Mouse (Mus musculus): ENCODE results near the gene Mylpf. TPM values are rescaled to one million over a fixed set of nuclear protein-coding genes. Genes with fewer than 3 reads are reported as not detected.
A peak's percentile ranks its signal among the peaks of the same experiment; 100 is the strongest.

Mylpf gene
- 10.7 and 12.3 TPM in 2 replicates for polyA plus RNA-seq (2012; rRNA removed)

DNA sequence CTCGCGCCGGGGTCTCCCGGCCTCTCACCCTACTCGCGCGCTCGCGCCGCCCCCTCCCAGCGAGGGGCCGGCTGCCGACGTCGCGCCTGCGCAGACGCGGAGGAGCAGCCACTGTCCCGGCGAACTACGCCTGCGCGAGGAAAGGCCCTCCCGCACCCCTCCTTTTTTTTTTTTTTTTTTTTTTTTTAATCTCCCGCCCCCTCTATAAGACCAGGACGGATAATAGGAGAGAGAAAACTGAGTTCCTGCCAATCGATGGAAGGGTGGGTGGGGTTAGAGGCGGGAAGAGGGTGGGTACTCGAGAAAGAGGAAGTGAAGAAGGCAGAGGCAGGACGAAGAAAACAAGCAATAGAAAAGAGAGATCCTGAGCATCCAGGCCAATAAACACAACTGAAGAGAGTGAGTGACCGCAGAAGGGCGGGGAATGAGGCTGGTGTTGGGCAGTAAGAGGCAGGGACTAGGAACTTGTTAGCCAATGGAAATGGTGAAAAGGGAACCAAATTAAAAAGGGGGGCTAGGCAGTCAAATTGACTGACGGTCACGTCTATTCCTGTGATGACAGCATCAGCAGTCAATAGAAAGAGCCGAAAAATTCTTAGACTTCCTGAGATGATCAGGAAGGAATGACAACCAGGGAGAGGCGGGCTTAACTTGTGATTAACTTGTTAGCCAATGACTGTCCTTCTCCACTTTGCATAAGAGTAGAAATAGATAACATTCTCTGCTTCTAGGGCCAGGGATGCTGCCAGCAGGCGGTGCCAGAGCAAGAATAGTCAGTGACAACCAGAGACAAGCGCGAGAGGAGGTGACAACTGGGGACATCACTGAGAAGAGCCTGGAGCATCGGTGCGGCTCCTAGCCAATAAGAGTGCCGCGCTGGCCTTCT is at the start of gene Mylpf:
Gene Mylpf, plus strand, starts transcription at position 338 of the 886 bp plus-strand sequence.
- peak; percentile 93 for DNase-seq
- TF ChIP-seq CTCF (IDR thresholded peaks at IDR 0.05; ENCODE audit: borderline replicate concordance, control insufficient read depth, extremely low read depth, insufficient read depth, low read length, poor library complexity) = peak; percentile 52; the same call in 1 of the 2 replicates
- no peak for TF ChIP-seq POLR2A (IDR thresholded peaks at IDR 0.05; ENCODE audit: control insufficient read depth, extremely low read depth, insufficient read depth, low read length, poor library complexity)
- under 1% methylated on average over 44 of the region's 44 CpGs for WGBS
- H3K36me3 ChIP-seq (ENCODE audit: control insufficient read depth, insufficient read depth, low read length) = peaks cover 2% of the 10 kb centered on the region
- peak within 1 kb of the TSS; percentile 81 for H3K4me3 ChIP-seq (ENCODE audit: control insufficient read depth, insufficient read depth, low read length)
- H3K27me3 ChIP-seq (ENCODE audit: control insufficient read depth, insufficient read depth, low read length) = no peaks in the 10 kb centered on the region
- peak within 1 kb of the TSS; percentile 89 for H3K27ac ChIP-seq (ENCODE audit: control insufficient read depth, insufficient read depth, low read length)
- H3K4me1 ChIP-seq (replicated peaks; ENCODE audit: control insufficient read depth, insufficient read depth, low read length) = peaks cover 44% of the 10 kb centered on the region

DNA sequence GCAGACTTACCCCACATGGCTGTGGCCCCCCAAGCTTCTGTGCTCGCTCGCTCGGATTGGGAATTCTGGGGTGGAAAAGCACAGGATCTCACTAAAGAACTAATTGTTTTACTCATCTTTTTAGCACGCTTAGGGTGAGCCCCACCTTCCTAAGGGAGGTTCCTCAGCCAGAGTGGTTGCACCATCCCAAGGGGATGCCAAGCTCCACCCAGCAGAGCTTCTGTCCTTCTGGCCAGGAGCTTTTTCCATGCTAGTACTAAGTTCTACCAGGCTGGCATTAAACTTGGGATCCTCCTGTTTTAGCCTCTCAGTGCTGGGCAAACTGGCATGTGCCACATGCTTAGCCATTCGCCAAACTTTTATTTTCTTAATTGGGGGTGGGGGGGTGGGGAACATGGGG is 46.1 kb upstream of the Mylpf start:
- Histone ChIP-seq H3K27ac (ENCODE audit: control insufficient read depth, insufficient read depth, low read length) (no peak overlapping the region), H3K4me3 (ENCODE audit: control insufficient read depth, insufficient read depth, low read length) (no peak overlapping the region), H3K36me3 (ENCODE audit: control insufficient read depth, insufficient read depth, low read length) (no peaks in the 10 kb centered on the region), H3K4me1 (replicated peaks; ENCODE audit: control insufficient read depth, insufficient read depth, low read length) (peaks cover 11% of the 10 kb centered on the region), H3K27me3 (ENCODE audit: control insufficient read depth, insufficient read depth, low read length) (no peaks in the 10 kb centered on the region)
- no peak for TF ChIP-seq CTCF (IDR thresholded peaks at IDR 0.05; ENCODE audit: borderline replicate concordance, control insufficient read depth, extremely low read depth, insufficient read depth, low read length, poor library complexity)
- no peak for TF ChIP-seq POLR2A (IDR thresholded peaks at IDR 0.05; ENCODE audit: control insufficient read depth, extremely low read depth, insufficient read depth, low read length, poor library complexity)
- no peak for DNase-seq
- WGBS = 97% methylated on average over 5 of the region's 5 CpGs

DNA sequence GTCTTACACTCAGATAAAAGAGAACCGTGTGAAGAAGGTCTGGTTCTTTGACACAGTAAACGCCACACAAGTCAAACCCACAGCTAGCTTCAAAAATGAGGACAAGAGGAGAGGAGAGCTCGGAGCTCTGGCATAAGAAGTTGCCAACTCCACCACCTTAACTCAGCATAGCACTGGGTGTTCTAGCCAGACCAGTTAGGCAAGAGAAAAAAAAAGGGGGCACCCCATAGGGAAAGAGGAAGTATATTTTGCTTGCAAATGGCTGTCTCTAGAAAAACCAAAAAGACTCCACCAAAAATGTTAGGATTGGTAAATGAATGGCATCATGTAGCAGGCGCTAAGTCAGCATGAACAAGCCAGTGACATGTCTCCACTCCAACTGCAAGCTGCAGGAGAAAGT is 44.7 kb upstream of the Mylpf start:
- no peak for TF ChIP-seq CTCF (IDR thresholded peaks at IDR 0.05; ENCODE audit: borderline replicate concordance, control insufficient read depth, extremely low read depth, insufficient read depth, low read length, poor library complexity)
- TF ChIP-seq POLR2A (IDR thresholded peaks at IDR 0.05; ENCODE audit: control insufficient read depth, extremely low read depth, insufficient read depth, low read length, poor library complexity) = no peak
- WGBS = 94% methylated on average over 4 of the region's 4 CpGs

DNA sequence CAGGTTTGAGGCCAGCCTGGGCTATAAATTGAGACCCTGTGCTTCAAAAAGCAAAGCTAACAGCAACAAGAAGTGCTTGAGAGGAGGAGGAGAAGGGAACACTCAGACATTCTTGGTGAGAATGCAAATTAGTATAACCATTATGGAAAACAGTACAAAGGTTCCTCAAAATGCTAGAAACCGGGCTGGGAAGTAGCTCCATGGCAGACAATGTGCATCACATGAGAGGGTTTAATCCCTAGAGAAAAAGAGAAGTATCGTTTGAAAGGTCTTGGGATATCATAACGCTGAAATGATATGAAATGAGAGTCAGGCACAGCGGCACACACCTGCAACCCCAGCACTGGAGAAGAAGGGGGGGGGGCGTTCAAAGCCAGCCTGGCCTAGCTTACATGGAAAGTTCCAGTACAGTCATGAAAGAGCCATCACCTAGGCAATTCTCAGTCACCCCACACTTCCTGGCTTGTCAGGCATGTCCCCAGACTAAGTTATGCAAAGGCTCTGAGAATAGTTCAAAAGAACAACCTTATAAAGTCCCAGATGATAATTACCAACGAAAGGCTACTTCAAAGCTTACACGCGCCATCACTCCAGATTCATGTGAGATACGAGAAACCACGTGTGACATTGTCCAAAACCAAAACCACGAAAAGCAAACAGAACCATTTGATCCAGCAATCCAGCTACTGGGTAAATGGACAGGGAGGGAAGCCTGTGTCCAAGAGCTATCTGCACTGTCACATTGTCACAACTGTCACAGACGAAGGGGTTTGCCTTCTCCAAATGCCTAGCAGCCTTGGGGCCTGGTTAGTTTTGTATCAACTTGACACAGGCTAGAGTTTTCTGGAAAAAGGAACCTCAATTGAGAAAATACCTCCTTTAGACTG is 42.8 kb upstream of the Mylpf start:
- TF ChIP-seq POLR2A (IDR thresholded peaks at IDR 0.05; ENCODE audit: control insufficient read depth, extremely low read depth, insufficient read depth, low read length, poor library complexity) = no peak
- TF ChIP-seq CTCF (IDR thresholded peaks at IDR 0.05; ENCODE audit: borderline replicate concordance, control insufficient read depth, extremely low read depth, insufficient read depth, low read length, poor library complexity) = no peak
- Histone ChIP-seq H3K4me3 (ENCODE audit: control insufficient read depth, insufficient read depth, low read length) (no peak overlapping the region), H3K36me3 (ENCODE audit: control insufficient read depth, insufficient read depth, low read length) (no peaks in the 10 kb centered on the region), H3K27ac (ENCODE audit: control insufficient read depth, insufficient read depth, low read length) (no peak overlapping the region), H3K4me1 (replicated peaks; ENCODE audit: control insufficient read depth, insufficient read depth, low read length) (peaks cover 11% of the 10 kb centered on the region), H3K27me3 (ENCODE audit: control insufficient read depth, insufficient read depth, low read length) (no peaks in the 10 kb centered on the region)
- WGBS = 72% methylated on average over 12 of the region's 12 CpGs
- DNase-seq = no peak

More for the DNA sequence above, 44.7 kb upstream of the Mylpf start:
- DNase-seq = no peak
- Histone ChIP-seq H3K36me3 (ENCODE audit: control insufficient read depth, insufficient read depth, low read length) (no peaks in the 10 kb centered on the region), H3K4me3 (ENCODE audit: control insufficient read depth, insufficient read depth, low read length) (no peak overlapping the region), H3K27me3 (ENCODE audit: control insufficient read depth, insufficient read depth, low read length) (no peaks in the 10 kb centered on the region), H3K27ac (ENCODE audit: control insufficient read depth, insufficient read depth, low read length) (no peak overlapping the region), H3K4me1 (replicated peaks; ENCODE audit: control insufficient read depth, insufficient read depth, low read length) (peaks cover 11% of the 10 kb centered on the region)

DNA sequence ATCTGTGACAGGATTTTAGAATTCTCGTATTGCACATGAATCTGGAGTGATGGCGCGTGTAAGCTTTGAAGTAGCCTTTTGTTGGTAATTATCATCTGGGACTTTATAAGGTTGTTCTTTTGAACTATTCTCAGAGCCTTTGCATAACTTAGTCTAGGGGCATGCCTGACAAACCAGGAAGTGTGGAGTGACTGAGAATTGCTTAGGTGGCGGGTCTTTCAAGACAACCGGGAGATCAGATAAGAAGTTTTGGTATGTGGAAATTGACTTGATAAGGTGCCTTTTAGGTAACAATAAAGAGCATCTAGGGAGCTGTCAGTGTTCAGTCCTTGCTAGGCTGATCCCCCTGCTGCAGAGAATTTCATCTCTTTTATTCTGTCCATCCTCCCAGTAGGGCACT is 42.2 kb upstream of the Mylpf start:
- Histone ChIP-seq H3K4me3 (ENCODE audit: control insufficient read depth, insufficient read depth, low read length) (no peak overlapping the region), H3K27ac (ENCODE audit: control insufficient read depth, insufficient read depth, low read length) (no peak overlapping the region), H3K36me3 (ENCODE audit: control insufficient read depth, insufficient read depth, low read length) (no peaks in the 10 kb centered on the region), H3K4me1 (replicated peaks; ENCODE audit: control insufficient read depth, insufficient read depth, low read length) (peaks cover 11% of the 10 kb centered on the region), H3K27me3 (ENCODE audit: control insufficient read depth, insufficient read depth, low read length) (no peaks in the 10 kb centered on the region)
- DNase-seq = no peak
- TF ChIP-seq CTCF (IDR thresholded peaks at IDR 0.05; ENCODE audit: borderline replicate concordance, control insufficient read depth, extremely low read depth, insufficient read depth, low read length, poor library complexity) = no peak
- 58% methylated on average over 5 of the region's 5 CpGs for WGBS

DNA sequence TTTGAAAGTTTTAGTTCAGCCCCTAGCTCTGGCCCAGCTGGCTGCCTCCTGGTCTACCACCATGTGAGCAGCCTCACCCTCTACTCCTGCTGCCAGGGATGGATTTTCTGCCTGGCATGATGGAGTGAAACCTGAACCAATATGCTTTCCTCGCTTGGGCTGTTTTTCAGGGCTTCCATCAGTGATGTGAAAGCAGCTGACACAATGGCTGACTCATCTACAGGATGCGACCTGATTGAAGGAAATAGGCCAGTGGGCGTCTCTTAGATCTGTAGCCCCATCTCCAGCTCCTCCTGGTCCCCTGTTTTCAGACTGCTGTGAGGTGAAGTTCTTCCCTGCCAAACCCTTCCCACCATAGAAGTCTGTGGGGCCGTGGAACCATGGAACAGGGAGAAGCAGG is 31.8 kb upstream of the Mylpf start:
- Histone ChIP-seq H3K4me1 (replicated peaks; ENCODE audit: control insufficient read depth, insufficient read depth, low read length) (peaks cover 19% of the 10 kb centered on the region), H3K4me3 (ENCODE audit: control insufficient read depth, insufficient read depth, low read length) (no peak overlapping the region), H3K27ac (ENCODE audit: control insufficient read depth, insufficient read depth, low read length) (0 out of 2 replicates have a peak overlapping the region, but pooled peaks have one; percentile 32), H3K36me3 (ENCODE audit: control insufficient read depth, insufficient read depth, low read length) (no peaks in the 10 kb centered on the region), H3K27me3 (ENCODE audit: control insufficient read depth, insufficient read depth, low read length) (no peaks in the 10 kb centered on the region)
- 90% methylated on average over 4 of the region's 4 CpGs for WGBS
- TF ChIP-seq CTCF (IDR thresholded peaks at IDR 0.05; ENCODE audit: borderline replicate concordance, control insufficient read depth, extremely low read depth, insufficient read depth, low read length, poor library complexity) (no peak), POLR2A (IDR thresholded peaks at IDR 0.05; ENCODE audit: control insufficient read depth, extremely low read depth, insufficient read depth, low read length, poor library complexity) (no peak)
- DNase-seq = no peak

Measured in thymus, adult 2 months (tissue).